Mouse (Mus musculus): Measurements from ENCODE around the gene Smim6. TPM values are rescaled to one million over a fixed set of nuclear protein-coding genes. Genes with fewer than 3 reads are reported as not detected.

Smim6 gene
- polyA plus RNA-seq, 1 experiment: not detected

GRCm38 (mm10) chr11:115883251-115883650, 28.6 kb upstream of the Smim6 start:
- 0 out of 2 replicates have a peak, but pooled peaks cover 4% of the 10 kb centered on the region for H3K4me1 ChIP-seq (ENCODE audit: control insufficient read depth, insufficient read depth, low read length)
- H3K27ac ChIP-seq (ENCODE audit: insufficient read depth, low read depth, low read length): no peak overlapping the region
- TF ChIP-seq CTCF (IDR thresholded peaks at IDR 0.05; ENCODE audit: insufficient read depth, low read depth, low read length) (no peak), POLR2A (IDR thresholded peaks at IDR 0.05; ENCODE audit: insufficient read depth, low read depth, low read length) (no peak)
- 29% methylated on average over 17 of the region's 17 CpGs for WGBS
- no peak overlapping the region for H3K4me3 ChIP-seq (ENCODE audit: insufficient read depth, low read depth, low read length)

DNA sequence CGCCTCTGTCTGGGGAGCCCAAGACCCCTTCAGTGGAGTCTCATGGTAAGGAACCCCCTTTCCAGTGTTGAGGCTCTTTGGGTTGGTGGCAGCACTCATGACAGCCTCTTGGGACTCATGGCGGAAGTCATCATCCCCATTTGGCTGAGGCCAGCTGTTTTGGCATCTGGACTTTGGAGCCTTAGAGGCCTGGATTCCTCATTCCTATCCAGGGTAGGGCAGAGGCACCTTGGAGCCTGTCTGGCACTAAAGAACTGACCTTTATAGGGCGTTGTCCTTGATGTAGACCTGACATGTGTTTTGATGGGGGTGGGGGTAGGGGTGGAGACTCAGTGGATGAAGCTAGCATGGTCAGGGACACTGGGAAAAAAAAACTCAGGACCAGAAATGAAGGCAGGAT, 27.5 kb upstream of the Smim6 start:
- WGBS: 99% methylated on average over 3 of the region's 3 CpGs
- Histone ChIP-seq H3K27ac (ENCODE audit: insufficient read depth, low read depth, low read length) (no peak overlapping the region), H3K4me3 (ENCODE audit: insufficient read depth, low read depth, low read length) (no peak overlapping the region), H3K4me1 (ENCODE audit: control insufficient read depth, insufficient read depth, low read length) (0 out of 2 replicates have a peak, but pooled peaks cover 4% of the 10 kb centered on the region)
- TF ChIP-seq CTCF (IDR thresholded peaks at IDR 0.05; ENCODE audit: insufficient read depth, low read depth, low read length) (no peak), POLR2A (IDR thresholded peaks at IDR 0.05; ENCODE audit: insufficient read depth, low read depth, low read length) (no peak)

DNA sequence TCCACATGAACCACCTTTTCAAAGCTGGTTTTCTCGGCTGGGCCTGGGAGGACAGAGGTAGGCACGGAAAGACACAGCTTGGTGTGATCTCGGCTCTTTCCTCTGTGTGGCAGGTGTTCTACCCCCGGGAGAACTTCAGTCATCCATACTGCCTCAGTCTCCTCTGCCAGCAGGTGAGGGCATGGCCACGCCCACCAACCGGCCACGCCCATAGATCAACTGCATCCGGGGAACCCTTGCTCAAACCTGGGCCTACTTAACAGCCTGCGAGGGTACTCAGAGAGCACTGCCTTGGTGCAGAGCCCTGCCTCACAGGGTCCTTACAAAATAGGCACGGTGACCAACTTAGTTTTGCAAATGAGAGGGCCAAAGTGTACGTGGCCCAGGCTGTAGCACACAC, 26.5 kb upstream of the Smim6 start:
- Histone ChIP-seq H3K4me1 (ENCODE audit: control insufficient read depth, insufficient read depth, low read length) (0 out of 2 replicates have a peak, but pooled peaks cover 4% of the 10 kb centered on the region), H3K4me3 (ENCODE audit: insufficient read depth, low read depth, low read length) (no peak overlapping the region), H3K27ac (ENCODE audit: insufficient read depth, low read depth, low read length) (no peak overlapping the region)
- WGBS: 76% methylated on average over 11 of the region's 11 CpGs
- TF ChIP-seq CTCF (IDR thresholded peaks at IDR 0.05; ENCODE audit: insufficient read depth, low read depth, low read length) (no peak), POLR2A (IDR thresholded peaks at IDR 0.05; ENCODE audit: insufficient read depth, low read depth, low read length) (no peak)

DNA sequence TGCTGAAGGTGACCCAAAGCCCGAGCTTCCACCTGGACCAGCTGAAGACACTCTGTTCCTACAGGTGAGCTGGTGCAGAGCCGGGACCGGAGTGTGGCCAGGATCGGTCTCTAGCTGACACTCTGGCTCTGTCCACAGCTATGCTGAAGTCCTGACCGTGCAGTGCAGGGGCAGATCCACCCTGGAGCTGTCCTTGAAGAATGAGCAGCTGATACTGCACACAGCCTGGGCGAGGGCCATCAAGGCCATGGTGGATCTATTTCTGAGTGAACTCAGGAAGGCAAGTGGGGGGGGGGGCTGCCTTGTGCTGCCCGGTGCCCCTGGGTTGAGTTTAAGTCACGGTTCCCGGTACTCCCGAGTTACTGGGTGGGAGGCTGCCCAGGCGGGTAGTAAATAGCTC, 25.4 kb upstream of the Smim6 start:
- TF ChIP-seq CTCF (IDR thresholded peaks at IDR 0.05; ENCODE audit: insufficient read depth, low read depth, low read length): no peak
- no peak for TF ChIP-seq POLR2A (IDR thresholded peaks at IDR 0.05; ENCODE audit: insufficient read depth, low read depth, low read length)
- Histone ChIP-seq H3K27ac (ENCODE audit: insufficient read depth, low read depth, low read length) (no peak overlapping the region), H3K4me1 (ENCODE audit: control insufficient read depth, insufficient read depth, low read length) (0 out of 2 replicates have a peak, but pooled peaks cover 4% of the 10 kb centered on the region), H3K4me3 (ENCODE audit: insufficient read depth, low read depth, low read length) (no peak overlapping the region)
- WGBS: 92% methylated on average over 11 of the region's 11 CpGs

DNA sequence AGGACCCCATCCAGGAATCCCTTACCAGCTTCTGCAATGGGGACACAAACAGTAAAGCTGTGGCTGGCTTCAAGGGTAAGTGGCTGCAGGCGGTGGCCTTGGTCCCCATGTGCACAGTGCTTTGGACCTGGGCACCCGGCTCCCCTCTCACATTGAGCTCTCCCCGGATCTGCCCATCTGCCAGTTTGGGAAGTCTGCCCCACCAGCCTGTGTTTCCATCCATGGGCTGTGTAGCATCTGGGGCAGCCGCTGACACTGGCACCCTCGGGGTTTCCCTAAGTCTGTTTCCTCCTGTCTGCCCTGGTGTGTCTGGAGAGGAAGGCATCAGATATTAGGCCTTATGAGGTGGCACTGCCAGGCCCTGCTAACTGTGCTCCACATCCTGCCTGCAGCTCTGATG, 23.8 kb upstream of the Smim6 start:
- H3K4me1 ChIP-seq (ENCODE audit: control insufficient read depth, insufficient read depth, low read length): 0 out of 2 replicates have a peak, but pooled peaks cover 4% of the 10 kb centered on the region
- H3K4me3 ChIP-seq (ENCODE audit: insufficient read depth, low read depth, low read length): no peak overlapping the region
- TF ChIP-seq POLR2A (IDR thresholded peaks at IDR 0.05; ENCODE audit: insufficient read depth, low read depth, low read length): no peak
- no peak for TF ChIP-seq CTCF (IDR thresholded peaks at IDR 0.05; ENCODE audit: insufficient read depth, low read depth, low read length)
- H3K27ac ChIP-seq (ENCODE audit: insufficient read depth, low read depth, low read length): no peak overlapping the region
- 87% methylated on average over 5 of the region's 5 CpGs for WGBS

- TF ChIP-seq CTCF (IDR thresholded peaks at IDR 0.05; ENCODE audit: insufficient read depth, low read depth, low read length): no peak
- TF ChIP-seq POLR2A (IDR thresholded peaks at IDR 0.05; ENCODE audit: insufficient read depth, low read depth, low read length): no peak
- WGBS: 86% methylated on average over 6 of the region's 6 CpGs
- no peak overlapping the region for H3K4me3 ChIP-seq (ENCODE audit: insufficient read depth, low read depth, low read length)
- H3K4me1 ChIP-seq (ENCODE audit: control insufficient read depth, insufficient read depth, low read length): no peaks in the 10 kb centered on the region
- no peak overlapping the region for H3K27ac ChIP-seq (ENCODE audit: insufficient read depth, low read depth, low read length)
These were observed 22.7 kb upstream of the Smim6 start for GRCm38 (mm10) chr11:115889159-115889558.

GRCm38 (mm10) chr11:115892213-115892612, 19.6 kb upstream of the Smim6 start:
- no peak overlapping the region for H3K27ac ChIP-seq (ENCODE audit: insufficient read depth, low read depth, low read length)
- no peaks in the 10 kb centered on the region for H3K4me1 ChIP-seq (ENCODE audit: control insufficient read depth, insufficient read depth, low read length)
- WGBS: 67% methylated on average over 6 of the region's 6 CpGs
- H3K4me3 ChIP-seq (ENCODE audit: insufficient read depth, low read depth, low read length): no peak overlapping the region
- no peak for TF ChIP-seq POLR2A (IDR thresholded peaks at IDR 0.05; ENCODE audit: insufficient read depth, low read depth, low read length)
- TF ChIP-seq CTCF (IDR thresholded peaks at IDR 0.05; ENCODE audit: insufficient read depth, low read depth, low read length): no peak

DNA sequence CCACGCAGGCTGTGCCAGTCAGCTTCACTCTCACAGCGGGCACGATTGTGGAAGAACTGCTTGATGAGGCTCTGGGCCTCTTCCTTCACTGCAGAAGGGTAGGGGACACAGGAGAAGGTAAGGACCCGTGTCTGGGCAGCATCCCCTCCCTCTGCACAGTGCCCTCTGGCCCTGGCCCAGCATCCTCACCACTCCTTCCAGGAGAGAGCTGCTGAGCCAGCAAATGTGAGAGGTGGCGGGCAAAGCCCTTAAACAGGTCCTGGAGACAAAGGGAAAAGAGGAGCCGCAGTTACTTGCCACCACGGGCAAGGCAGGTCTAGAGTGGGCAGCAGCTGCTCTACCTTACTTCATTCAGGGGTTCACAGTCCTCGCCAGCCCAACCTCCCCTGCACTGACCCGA, 18.7 kb upstream of the Smim6 start:
- no peaks in the 10 kb centered on the region for H3K4me1 ChIP-seq (ENCODE audit: control insufficient read depth, insufficient read depth, low read length)
- 88% methylated on average over 9 of the region's 9 CpGs for WGBS
- H3K4me3 ChIP-seq (ENCODE audit: insufficient read depth, low read depth, low read length): no peak overlapping the region
- TF ChIP-seq CTCF (IDR thresholded peaks at IDR 0.05; ENCODE audit: insufficient read depth, low read depth, low read length) (no peak), POLR2A (IDR thresholded peaks at IDR 0.05; ENCODE audit: insufficient read depth, low read depth, low read length) (no peak)
- H3K27ac ChIP-seq (ENCODE audit: insufficient read depth, low read depth, low read length): no peak overlapping the region

- Histone ChIP-seq H3K27ac (ENCODE audit: insufficient read depth, low read depth, low read length) (no peak overlapping the region), H3K4me1 (ENCODE audit: control insufficient read depth, insufficient read depth, low read length) (peaks cover 8% of the 10 kb centered on the region), H3K4me3 (ENCODE audit: insufficient read depth, low read depth, low read length) (no peak overlapping the region)
- no peak for TF ChIP-seq CTCF (IDR thresholded peaks at IDR 0.05; ENCODE audit: insufficient read depth, low read depth, low read length)
- TF ChIP-seq POLR2A (IDR thresholded peaks at IDR 0.05; ENCODE audit: insufficient read depth, low read depth, low read length): no peak
- 83% methylated on average over 14 of the region's 14 CpGs for WGBS
These were observed 16.9 kb upstream of the Smim6 start for GRCm38 (mm10) chr11:115894755-115895520.

All from olfactory bulb, adult 2 months (tissue).